Mouse (Mus musculus): ENCODE data around the gene Myzap. TPM values are rescaled to one million over a fixed set of nuclear protein-coding genes. Genes with fewer than 3 reads are reported as not detected.

Gene Myzap
- polyA plus RNA-seq (2015; fragmentation: Nextera tagmentation; extraction: Ambion mirVana): 2.8 and 3.7 TPM in 2 replicates

- Histone ChIP-seq H3K27me3 (ENCODE audit: insufficient read depth, low read length) (no peaks in the 10 kb centered on the region), H3K36me3 (replicated peaks; ENCODE audit: insufficient read depth, low read length) (no peaks in the 10 kb centered on the region), H3K4me3 (ENCODE audit: low read depth, low read length) (peak within 1 kb of the TSS; percentile 54), H3K4me1 (ENCODE audit: insufficient read depth) (peaks cover 18% of the 10 kb centered on the region), H3K27ac (ENCODE audit: low read depth) (no peak within 1 kb of the TSS), H3K4me2 (ENCODE audit: low read depth, low read length) (peak within 1 kb of the TSS; percentile 77), H3K9me3 (ENCODE audit: low read length) (no peaks in the 10 kb centered on the region), H3K9ac (replicated peaks) (peak within 1 kb of the TSS; percentile 46; the same call in 1 of the 2 replicates)
- WGBS (ENCODE audit: insufficient replicate concordance): 2% methylated on average over 29 of the region's 29 CpGs
- TF ChIP-seq CTCF (IDR thresholded peaks at IDR 0.05; ENCODE audit: low read depth) (no peak), EP300 (IDR thresholded peaks at IDR 0.05; ENCODE audit: low read depth) (no peak)
- DNase-seq: peak; percentile 89
- ATAC-seq: peak; percentile 89
Observed at GRCm38 (mm10) chr9:71591938-71592548, at the start of gene Myzap. Myzap (minus strand) TSS chr9:71592360.

DNA sequence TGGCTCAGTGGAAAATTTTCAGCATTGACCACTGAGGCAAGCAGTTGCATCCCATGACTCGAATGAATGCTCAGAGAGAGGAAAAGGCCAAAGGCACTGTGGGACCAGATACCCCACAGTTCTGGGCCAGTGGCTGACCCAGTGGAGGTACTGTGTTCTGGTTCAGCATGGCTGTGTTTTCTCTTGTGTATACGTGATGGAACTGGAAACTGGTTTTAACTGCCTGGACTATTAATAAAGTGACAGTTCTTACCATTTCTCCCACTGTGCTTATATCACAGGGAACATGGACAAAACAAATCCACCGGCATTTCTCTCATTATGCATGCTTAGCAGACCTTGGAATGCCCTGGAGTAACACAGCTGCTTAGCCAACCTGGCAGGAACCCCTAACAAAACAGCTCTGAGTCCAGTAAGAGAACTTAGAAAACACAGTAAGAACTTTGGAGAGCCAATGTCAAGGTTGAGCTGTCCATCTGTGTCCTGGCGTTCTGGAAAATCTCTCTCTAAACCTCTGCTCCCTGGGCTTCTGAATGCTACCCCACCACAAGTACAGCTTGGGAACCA lies 48.3 kb upstream of the Myzap start:
- H3K4me2 ChIP-seq (ENCODE audit: low read depth, low read length): no peak overlapping the region
- H3K9ac ChIP-seq (replicated peaks): no peak overlapping the region
- H3K4me1 ChIP-seq (ENCODE audit: insufficient read depth): no peaks in the 10 kb centered on the region
- no peaks in the 10 kb centered on the region for H3K27me3 ChIP-seq (ENCODE audit: insufficient read depth, low read length)
- 77% methylated on average over 4 of the region's 4 CpGs for WGBS (ENCODE audit: insufficient replicate concordance)
- H3K9me3 ChIP-seq (ENCODE audit: low read length): no peaks in the 10 kb centered on the region
- no peak overlapping the region for H3K4me3 ChIP-seq (ENCODE audit: low read depth, low read length)
- H3K27ac ChIP-seq (ENCODE audit: low read depth): no peak overlapping the region
- no peak for DNase-seq
- H3K36me3 ChIP-seq (replicated peaks; ENCODE audit: insufficient read depth, low read length): no peaks in the 10 kb centered on the region
- ATAC-seq: no peak
- TF ChIP-seq EP300 (IDR thresholded peaks at IDR 0.05; ENCODE audit: low read depth): no peak
- no peak for TF ChIP-seq CTCF (IDR thresholded peaks at IDR 0.05; ENCODE audit: low read depth)

DNA sequence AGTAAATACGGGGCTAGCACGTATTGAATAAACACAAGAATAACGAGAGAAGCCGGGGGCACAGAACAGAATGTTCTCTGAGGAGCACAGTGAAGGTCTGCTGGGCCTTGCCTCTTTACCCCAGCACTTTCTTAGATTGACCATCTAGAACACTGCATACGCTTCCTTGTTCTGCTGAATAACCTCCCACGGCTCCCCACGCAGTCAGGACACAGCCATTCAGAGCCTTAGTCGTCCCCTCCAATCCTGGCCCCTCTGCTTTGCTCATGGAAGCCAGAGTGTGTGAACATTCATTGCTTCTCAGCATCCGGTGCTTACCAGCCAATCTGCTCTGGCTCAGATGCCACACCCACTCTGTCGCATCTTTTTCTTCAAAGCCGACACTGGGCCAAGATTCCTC lies 46.0 kb upstream of the Myzap start:
- no peaks in the 10 kb centered on the region for H3K27me3 ChIP-seq (ENCODE audit: insufficient read depth, low read length)
- no peak for ATAC-seq

GRCm38 (mm10) chr9:71636854-71637253 lies 44.7 kb upstream of the Myzap start:
- Histone ChIP-seq H3K4me3 (ENCODE audit: low read depth, low read length) (no peak overlapping the region), H3K9me3 (ENCODE audit: low read length) (no peaks in the 10 kb centered on the region), H3K9ac (replicated peaks) (no peak overlapping the region), H3K27me3 (ENCODE audit: insufficient read depth, low read length) (no peaks in the 10 kb centered on the region), H3K4me2 (ENCODE audit: low read depth, low read length) (no peak overlapping the region), H3K27ac (ENCODE audit: low read depth) (no peak overlapping the region), H3K36me3 (replicated peaks; ENCODE audit: insufficient read depth, low read length) (no peaks in the 10 kb centered on the region), H3K4me1 (ENCODE audit: insufficient read depth) (no peaks in the 10 kb centered on the region)
- 84% methylated on average over 1 of the region's 1 CpGs for WGBS (ENCODE audit: insufficient replicate concordance)
- TF ChIP-seq EP300 (IDR thresholded peaks at IDR 0.05; ENCODE audit: low read depth) (no peak), CTCF (IDR thresholded peaks at IDR 0.05; ENCODE audit: low read depth) (no peak)
- DNase-seq (no peak), ATAC-seq (no peak)

More for the DNA sequence above, 46.0 kb upstream of the Myzap start:
- Histone ChIP-seq H3K4me1 (ENCODE audit: insufficient read depth) (no peaks in the 10 kb centered on the region), H3K9me3 (ENCODE audit: low read length) (no peaks in the 10 kb centered on the region), H3K4me3 (ENCODE audit: low read depth, low read length) (no peak overlapping the region), H3K27ac (ENCODE audit: low read depth) (no peak overlapping the region), H3K9ac (replicated peaks) (no peak overlapping the region), H3K36me3 (replicated peaks; ENCODE audit: insufficient read depth, low read length) (no peaks in the 10 kb centered on the region), H3K4me2 (ENCODE audit: low read depth, low read length) (no peak overlapping the region)
- 84% methylated on average over 11 of the region's 11 CpGs for WGBS (ENCODE audit: insufficient replicate concordance)
- TF ChIP-seq EP300 (IDR thresholded peaks at IDR 0.05; ENCODE audit: low read depth): no peak
- no peak for TF ChIP-seq CTCF (IDR thresholded peaks at IDR 0.05; ENCODE audit: low read depth)
- DNase-seq: no peak

DNA sequence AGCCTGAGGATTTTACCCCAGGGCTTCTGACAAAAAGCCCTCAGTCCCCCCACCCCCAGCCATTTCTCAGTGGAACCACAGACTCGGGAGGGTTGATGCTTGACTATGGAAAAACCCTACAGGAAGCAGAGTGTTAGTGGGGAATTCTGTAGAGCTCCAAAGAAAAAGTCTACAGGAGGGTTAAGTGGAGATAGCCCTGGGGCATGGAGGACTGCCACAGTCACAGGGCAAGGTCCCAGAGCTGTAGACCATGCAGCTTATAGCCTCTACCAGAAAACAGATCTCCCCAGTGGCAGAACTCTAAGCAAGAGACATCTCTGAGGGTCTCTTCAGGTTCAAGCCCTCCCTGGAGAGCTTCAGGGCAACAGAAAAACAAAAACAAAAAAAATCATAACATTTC lies 43.5 kb upstream of the Myzap start:
- no peak overlapping the region for H3K4me3 ChIP-seq (ENCODE audit: low read depth, low read length)
- no peak for ATAC-seq
- H3K36me3 ChIP-seq (replicated peaks; ENCODE audit: insufficient read depth, low read length): 0 out of 2 replicates have a peak, but pooled peaks cover 2% of the 10 kb centered on the region
- H3K4me2 ChIP-seq (ENCODE audit: low read depth, low read length): no peak overlapping the region
- H3K27me3 ChIP-seq (ENCODE audit: insufficient read depth, low read length): no peaks in the 10 kb centered on the region
- H3K9me3 ChIP-seq (ENCODE audit: low read length): no peaks in the 10 kb centered on the region
- no peak overlapping the region for H3K27ac ChIP-seq (ENCODE audit: low read depth)
- TF ChIP-seq CTCF (IDR thresholded peaks at IDR 0.05; ENCODE audit: low read depth) (no peak), EP300 (IDR thresholded peaks at IDR 0.05; ENCODE audit: low read depth) (no peak)
- no peak overlapping the region for H3K9ac ChIP-seq (replicated peaks)
- H3K4me1 ChIP-seq (ENCODE audit: insufficient read depth): no peaks in the 10 kb centered on the region
- 56% methylated on average over 1 of the region's 1 CpGs for WGBS (ENCODE audit: insufficient replicate concordance)
- no peak for DNase-seq

DNA sequence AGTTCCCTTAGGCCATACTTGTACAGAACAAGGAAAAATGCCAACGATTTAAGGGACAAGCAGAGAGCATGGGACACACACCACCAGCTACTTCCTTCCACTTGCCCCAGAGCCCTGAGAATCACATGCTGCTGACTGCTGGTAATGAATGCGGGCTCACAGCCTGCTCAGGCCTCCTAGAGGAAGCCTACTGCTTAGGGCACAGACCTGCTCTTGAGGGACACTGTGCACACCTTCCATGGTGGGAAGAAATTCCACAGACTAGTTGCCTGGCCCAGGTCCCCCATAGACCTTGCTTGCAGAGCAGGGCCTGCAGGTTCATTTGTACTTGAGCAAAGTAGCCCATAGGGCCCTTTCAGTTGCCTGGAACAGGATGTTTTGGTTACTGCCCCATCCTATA lies 42.8 kb upstream of the Myzap start:
- H3K9me3 ChIP-seq (ENCODE audit: low read length): no peaks in the 10 kb centered on the region
- no peak overlapping the region for H3K4me2 ChIP-seq (ENCODE audit: low read depth, low read length)
- no peak overlapping the region for H3K4me3 ChIP-seq (ENCODE audit: low read depth, low read length)
- no peaks in the 10 kb centered on the region for H3K4me1 ChIP-seq (ENCODE audit: insufficient read depth)
- ATAC-seq (no peak), DNase-seq (no peak)
- no peaks in the 10 kb centered on the region for H3K27me3 ChIP-seq (ENCODE audit: insufficient read depth, low read length)
- H3K9ac ChIP-seq (replicated peaks): no peak overlapping the region
- 0 out of 2 replicates have a peak, but pooled peaks cover 2% of the 10 kb centered on the region for H3K36me3 ChIP-seq (replicated peaks; ENCODE audit: insufficient read depth, low read length)
- no peak overlapping the region for H3K27ac ChIP-seq (ENCODE audit: low read depth)
- WGBS (ENCODE audit: insufficient replicate concordance): 60% methylated on average over 2 of the region's 2 CpGs
- no peak for TF ChIP-seq EP300 (IDR thresholded peaks at IDR 0.05; ENCODE audit: low read depth)
- TF ChIP-seq CTCF (IDR thresholded peaks at IDR 0.05; ENCODE audit: low read depth): no peak
